Mouse (Mus musculus) heart, postnatal 0 days (tissue): ENCODE measurements around the gene Lrrc4.

Experiments used
- CTCF ChIP-seq: IDR thresholded peaks from 2 replicates; pipeline ENCODE4 v1.5.1; 2016; ENCODE audit warnings: antibody characterized with exemption, control low read depth, low read depth
- EP300 ChIP-seq: IDR thresholded peaks from 2 replicates; pipeline ENCODE4 v1.6.1; 2016; ENCODE audit warnings: antibody characterized with exemption, low read depth

GRCm38 (mm10) chr6:28872421-28872795, 40.9 kb upstream of the Lrrc4 start:
- TF ChIP-seq EP300 (no peak), CTCF (no peak)
